ENCODE assay signal across 8 mouse cellular contexts in the genomic region with DNA sequence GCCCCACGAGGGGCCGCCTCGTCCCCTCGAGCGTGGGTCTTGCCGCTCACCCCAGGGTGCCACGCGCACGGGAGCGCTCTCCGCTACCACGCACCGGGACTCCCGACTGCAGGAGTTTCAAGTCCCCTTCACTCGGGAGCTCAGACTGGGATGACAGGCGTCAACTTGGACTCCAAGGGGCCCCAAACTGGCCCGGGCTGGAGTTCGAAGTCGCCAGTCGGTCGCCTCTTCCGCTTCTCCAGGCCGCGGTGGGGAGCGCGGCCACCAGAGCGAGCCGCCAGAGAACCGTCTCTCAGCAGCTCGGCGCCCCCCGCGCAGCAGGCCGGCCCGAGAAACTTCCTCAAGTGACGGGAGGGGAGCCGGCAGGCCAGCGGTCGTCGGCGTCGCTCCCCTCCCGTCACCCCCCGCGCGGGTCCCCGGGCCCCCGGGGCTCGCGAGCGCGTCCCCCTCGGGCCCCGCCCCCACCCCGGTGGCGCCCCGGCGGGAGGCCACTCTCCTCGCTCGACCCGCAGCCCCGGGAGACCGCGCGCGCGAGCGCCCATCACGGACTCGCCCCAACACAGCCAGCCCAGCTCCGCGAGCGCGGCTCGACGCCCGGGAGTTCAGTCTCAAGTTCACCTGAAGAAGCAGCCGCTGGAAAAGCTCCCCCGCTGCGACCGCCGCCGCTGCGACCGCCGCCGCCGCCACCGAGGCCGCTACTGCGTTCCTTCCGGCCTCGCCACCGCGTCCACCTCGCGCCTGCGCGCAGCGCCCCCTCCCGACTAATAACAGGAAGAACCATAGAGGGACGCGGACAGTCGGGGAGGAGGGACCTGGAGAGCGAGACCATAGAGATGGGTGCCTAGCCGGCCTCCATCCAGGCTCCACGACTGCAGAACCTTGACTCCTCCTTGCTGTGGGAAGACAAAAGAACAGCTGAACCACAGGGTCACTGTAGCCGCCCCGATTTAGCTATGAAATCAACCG. TPM values are rescaled to one million over a fixed set of nuclear protein-coding genes. Genes with fewer than 3 reads are reported as not detected.
A peak's percentile ranks its signal among the peaks of the same experiment; 100 is the strongest.
DNase-seq lines count a peak whose midpoint lies in the region; ATAC-seq and TF ChIP-seq lines count a peak whose summit lies in the region.

A gene (minus strand): TSS at position 714 of the 966 bp plus-strand sequence.

- no peaks in the 10 kb centered on the region; the same call in 1 of the 2 replicates for H3K36me3 ChIP-seq in ES-E14 (ENCODE audit: control insufficient read depth, insufficient read depth, low read length, poor library complexity, severe bottlenecking)
- no peaks in the 10 kb centered on the region for H3K36me3 ChIP-seq in forebrain, embryonic 15.5 days

- H3K9me3 ChIP-seq in ES-E14 (ENCODE audit: control insufficient read depth, insufficient read depth, low read depth, low read length): no peaks in the 10 kb centered on the region
- H3K9me3 ChIP-seq in forebrain, embryonic 15.5 days: no peaks in the 10 kb centered on the region

- in situ Hi-C loops in ES-E14 (cut with MboI; ENCODE audit: low sequenced_read_pairs in 2 of 2, unreplicated experiment in 2 of 2): no loop called here

- peaks cover 0 to 3% of the 10 kb centered on the region in 2 experiments; a peak in 3 of 4 replicates for H3K4me1 ChIP-seq in ES-E14 (ENCODE audit: control insufficient read depth in 2 of 2, insufficient read depth in 2 of 2, low read length in 2 of 2, poor library complexity in 1 of 2)
- H3K4me1 ChIP-seq in forebrain, embryonic 15.5 days: peaks cover 12% of the 10 kb centered on the region
- H3K4me1 ChIP-seq in lung, adult 2 months (ENCODE audit: control insufficient read depth, insufficient read depth, low read length): peaks cover 6% of the 10 kb centered on the region; the same call in 1 of the 2 replicates

- peak; percentile 64 for TF ChIP-seq CTCF in lung, adult 2 months (IDR thresholded peaks at IDR 0.05; ENCODE audit: insufficient read depth, low read length)

- intact Hi-C loops in heart, postnatal 25 days (cut with DNase I): loop anchor here (5.0 kb wide), 1 partner anchor 120 kb away; no protein-coding TSS in a partner anchor

- peak within 1 kb of the TSS; percentile 97 for H3K9ac ChIP-seq in ES-E14 (ENCODE audit: insufficient read depth, low read depth, low read length, poor library complexity, severe bottlenecking)
- H3K9ac ChIP-seq in forebrain, embryonic 15.5 days (replicated peaks): peak within 1 kb of the TSS; percentile 74

- no peaks in the 10 kb centered on the region for H3K27me3 ChIP-seq in forebrain, embryonic 15.5 days

- peak; percentile 97 for ATAC-seq in forebrain, embryonic 15.5 days (replicated peaks)
- ATAC-seq in neutrophil, adult 5-6 weeks (ENCODE audit: extremely low read depth, insufficient number of reproducible peaks, low FRiP score, poor library complexity, severe bottlenecking): peak; percentile 100

- peak; percentile 91 for DNase-seq in ES-E14 (ENCODE audit: low read depth, low spot score)
- DNase-seq in cerebellum, adult 11-12 months: peak; percentile 94
- DNase-seq in heart, postnatal 25 days (ENCODE audit: low spot score): peak; percentile 91
- peak; percentile 92 to 97 for DNase-seq in layer of hippocampus, adult 18-20 months (ENCODE audit: low spot score in 2 of 2)
- peak; percentile 92 for DNase-seq in lung, adult 2 months
- peak; percentile 61 to 67 for DNase-seq in thymus, adult 18-20 months

- peak within 1 kb of the TSS; percentile 78 for H3K27ac ChIP-seq in ES-E14 (ENCODE audit: insufficient read depth, low read depth, low read length, poor library complexity, severe bottlenecking)
- H3K27ac ChIP-seq in forebrain, embryonic 15.5 days (replicated peaks): peak within 1 kb of the TSS; percentile 78

- peak; percentile 84 for TF ChIP-seq POLR2A in lung, adult 2 months (IDR thresholded peaks at IDR 0.05; ENCODE audit: borderline replicate concordance, extremely low read depth, low read depth, low read length)

- peak within 1 kb of the TSS; percentile 79 for H3K4me2 ChIP-seq in forebrain, embryonic 15.5 days (replicated peaks)

- WGBS in forebrain, embryonic 15.5 days: under 1% methylated on average over 89 of the region's 110 CpGs
- WGBS in lung, adult 2 months: 1% methylated on average over 110 of the region's 110 CpGs

- H3K4me3 ChIP-seq in ES-E14 (ENCODE audit: insufficient read depth in 1 of 2, low read depth in 1 of 2, low read length in 2 of 2, poor library complexity in 1 of 2, severe bottlenecking in 1 of 2): peak within 1 kb of the TSS; percentile 84 to 99
- H3K4me3 ChIP-seq in forebrain, embryonic 15.5 days: peak within 1 kb of the TSS; percentile 74
- H3K4me3 ChIP-seq in lung, adult 2 months (replicated peaks; ENCODE audit: extremely low read depth, low read depth, low read length): peak within 1 kb of the TSS; percentile 87

TF ChIP-seq in ES-E14, 5 proteins besides CTCF, POLR2A, EP300 and RAD21:
- TF ChIP-seq ZNF384 (IDR thresholded peaks at IDR 0.05; ENCODE audit: low read depth, low read length): no peak
- TF ChIP-seq HCFC1 (IDR thresholded peaks at IDR 0.05; ENCODE audit: borderline replicate concordance, insufficient read depth, low read length): peak; percentile 77; the same call in 1 of the 2 replicates

RNA-seq across cellular contexts. Expression of the gene that starts here (rescaled TPM):
- total RNA-seq in ES-E14 (2012; rRNA removed): 17.7 and 23.8 TPM in 2 replicates
- 36.2 and 37.3 TPM in 2 replicates for polyA plus RNA-seq in forebrain, embryonic 15.5 days (2015; fragmentation: Nextera tagmentation; extraction: Ambion mirVana)
- total RNA-seq in heart, postnatal 25 days (2021): 10 to 100 TPM; 22.8 to 26.2 TPM
- total RNA-seq in layer of hippocampus, adult 18-20 months (2021): 10 to 100 TPM; 48.2 to 49.3 TPM
- 27.7 and 29.8 TPM in 2 replicates for polyA plus RNA-seq in lung, adult 2 months (2012; rRNA removed)
- 102 and 127 TPM in 2 replicates for total RNA-seq in neutrophil, adult 5-6 weeks (2017)

Comparison
In these comparisons a context has a peak if more than half of its experiments do, and no peak if none do; other contexts are left out.
1. Peak in every context shown above with its lines: DNase-seq, ATAC-seq, H3K4me3 ChIP-seq and H3K27ac ChIP-seq.